Mouse (Mus musculus): ENCODE measurements around the gene Prr12.

The Prr12 gene

DNA sequence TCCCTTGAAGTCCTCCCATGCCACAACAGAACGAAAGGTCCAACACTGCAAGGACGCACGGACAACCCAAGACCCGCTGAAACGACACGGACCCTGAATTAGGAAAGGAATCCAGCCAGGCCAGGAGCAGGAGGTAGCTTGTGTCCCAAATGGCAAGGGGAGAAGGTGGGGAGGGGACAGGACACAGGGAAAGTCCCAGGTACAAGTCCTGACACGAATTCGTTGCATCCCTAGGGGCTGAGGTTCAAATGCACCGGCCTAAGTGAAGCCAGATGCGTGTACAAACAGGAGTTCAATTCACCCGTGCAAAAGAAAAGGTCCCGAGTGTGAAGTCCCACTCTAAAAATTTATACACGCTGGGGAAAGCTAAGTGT, 1.1 kb downstream of the Prr12 start:
- no peak for DNase-seq (ENCODE audit: low spot score in 2 of 2)

- DNase-seq (ENCODE audit: low spot score in 2 of 2) = peak; percentile 72 to 75
These were observed 1.6 kb downstream of the Prr12 start for GRCm38 (mm10) chr7:45050945-45051600.

- DNase-seq (ENCODE audit: low spot score in 2 of 2) = no peak
These were observed 3.6 kb downstream of the Prr12 start for GRCm38 (mm10) chr7:45048923-45049657.

GRCm38 (mm10) chr7:45048001-45048890, 4.4 kb downstream of the Prr12 start:
- no peak for DNase-seq (ENCODE audit: low spot score in 2 of 2)

- no peak for DNase-seq (ENCODE audit: low spot score in 2 of 2)
These were observed 5.2 kb downstream of the Prr12 start for GRCm38 (mm10) chr7:45047491-45047890.

DNA sequence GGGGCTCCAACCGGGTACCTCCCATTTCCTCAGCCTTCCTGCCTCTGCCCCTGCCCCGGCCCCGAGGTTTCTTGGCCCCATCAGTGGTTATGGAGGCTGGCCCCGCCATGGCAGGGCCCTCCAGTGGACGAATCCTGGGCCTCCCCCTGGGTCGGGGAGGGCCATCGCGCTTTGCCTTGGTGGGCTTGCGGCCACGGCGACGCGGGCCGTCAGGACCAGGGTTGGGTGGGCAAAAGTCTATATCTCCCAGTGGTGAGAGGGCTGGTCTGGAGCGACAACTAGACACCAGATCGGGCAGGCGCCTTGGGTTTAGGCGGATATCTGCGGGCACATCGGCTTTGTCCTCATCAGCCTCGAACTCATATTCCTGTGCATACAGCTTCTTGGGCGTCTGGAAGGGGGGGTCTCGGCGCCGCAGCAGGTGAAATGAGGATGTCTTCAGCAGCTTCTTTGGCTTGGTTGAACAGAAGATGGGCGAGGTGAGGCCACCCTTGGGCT, 5.8 kb downstream of the Prr12 start:
- no peak for DNase-seq (ENCODE audit: low spot score in 2 of 2)

DNA sequence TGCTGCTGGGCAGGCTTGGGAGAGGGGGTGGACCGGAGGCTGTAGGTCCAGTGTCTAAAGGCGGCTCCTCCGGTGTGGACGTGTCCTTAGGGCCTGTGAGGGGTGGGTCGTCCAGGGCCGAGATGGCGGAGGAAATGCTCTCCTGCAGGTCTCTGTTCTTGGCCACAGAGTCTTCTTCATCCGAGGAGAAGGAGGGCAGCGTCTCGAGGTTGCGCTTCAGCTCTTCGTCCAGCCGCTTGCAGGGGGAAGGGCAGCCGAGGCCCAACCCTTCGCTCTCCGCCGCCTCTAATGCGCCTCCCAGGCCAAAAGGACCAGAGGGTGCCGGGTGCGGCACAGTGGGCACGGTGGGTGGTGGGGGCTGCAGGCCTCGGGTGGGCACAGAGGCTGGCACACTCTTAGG, 6.9 kb downstream of the Prr12 start:
- no peak for DNase-seq (ENCODE audit: low spot score in 2 of 2)

DNA sequence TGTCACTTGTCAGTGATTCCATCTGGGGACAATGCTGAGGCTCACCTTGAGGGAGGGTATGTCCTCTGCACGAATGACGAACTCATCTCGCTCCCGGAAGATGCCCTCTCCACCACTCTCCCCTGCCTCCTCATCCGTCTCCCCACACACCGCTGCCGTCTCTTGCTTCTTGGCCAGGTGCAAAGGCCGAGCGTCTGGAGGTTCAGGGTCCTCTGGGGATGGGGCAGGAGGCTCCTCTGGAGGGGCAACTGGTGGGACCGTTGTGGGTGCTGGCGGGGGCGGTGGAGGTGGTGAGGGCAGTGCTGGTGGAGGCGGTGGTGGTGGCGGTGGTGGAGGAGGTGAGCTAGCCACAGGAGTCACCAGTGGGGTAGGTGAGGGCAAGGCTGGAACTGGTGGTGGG, 9.4 kb downstream of the Prr12 start:
- DNase-seq (ENCODE audit: low spot score in 2 of 2) = no peak

DNA sequence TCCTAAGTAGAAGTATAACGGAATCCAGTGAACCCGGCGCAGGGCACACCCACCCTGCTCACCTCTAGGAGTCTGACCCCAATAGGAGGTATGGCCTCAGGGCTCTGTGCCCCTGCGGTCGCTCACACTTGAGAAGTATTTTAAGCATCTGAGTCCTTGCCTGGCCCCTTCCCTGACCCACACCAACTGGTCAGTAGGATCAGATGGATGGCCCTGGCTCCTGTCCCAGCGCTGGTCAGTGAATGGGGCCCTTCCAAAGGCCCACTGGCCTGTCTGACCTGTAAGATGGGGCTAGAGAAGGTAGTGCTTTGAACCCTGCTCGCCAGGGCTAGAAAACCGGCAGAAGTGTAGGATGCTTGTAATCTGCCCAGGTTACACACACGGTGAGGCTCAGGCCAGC, 11.8 kb downstream of the Prr12 start:
- DNase-seq (ENCODE audit: low spot score in 2 of 2) = no peak

DNA sequence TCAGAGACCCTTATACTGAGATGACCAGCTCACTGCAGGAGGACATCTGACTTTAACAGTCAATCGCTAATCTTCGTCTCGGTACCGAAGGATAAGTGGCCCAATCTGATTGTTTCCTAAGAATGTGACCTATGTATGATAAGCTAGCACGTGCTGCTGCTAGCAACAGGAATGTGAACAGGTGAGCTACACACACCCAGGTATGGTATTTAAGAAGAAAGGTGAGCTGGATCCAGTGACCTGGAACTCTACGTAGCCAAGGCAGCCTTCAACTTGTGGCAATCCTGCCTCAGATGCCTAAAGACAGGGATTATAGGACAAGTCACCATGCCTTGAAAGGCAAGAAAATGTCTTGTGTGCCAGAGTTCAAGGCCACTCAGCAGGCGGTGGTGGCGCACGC, 14.3 kb downstream of the Prr12 start:
- DNase-seq (ENCODE audit: low spot score in 2 of 2) = no peak

- no peak for DNase-seq (ENCODE audit: low spot score in 2 of 2)
These were observed 14.8 kb downstream of the Prr12 start for GRCm38 (mm10) chr7:45037720-45038361.

DNA sequence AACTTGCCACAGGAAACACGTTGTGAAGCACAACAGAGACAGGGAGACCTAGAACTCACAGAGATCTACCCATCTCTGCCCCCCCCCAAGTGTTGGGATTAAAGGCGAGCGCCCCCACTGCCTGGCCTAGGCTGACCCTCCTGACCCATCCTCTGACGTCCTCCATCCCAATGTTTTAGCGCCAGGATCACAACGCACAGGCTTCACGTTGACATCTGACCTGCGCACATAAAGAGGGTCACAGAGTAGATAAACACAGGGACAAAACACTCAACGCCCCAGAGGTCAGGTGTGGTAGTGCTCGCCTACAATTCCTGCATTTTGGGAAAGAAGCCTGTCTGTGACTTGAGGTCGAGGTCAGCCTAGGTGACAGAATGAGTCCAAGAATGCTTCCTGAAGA, 16.0 kb downstream of the Prr12 start:
- no peak for DNase-seq (ENCODE audit: low spot score in 2 of 2)

- no peak for DNase-seq (ENCODE audit: low spot score in 2 of 2)
These were observed 17.1 kb downstream of the Prr12 start for GRCm38 (mm10) chr7:45035631-45036030.

DNA sequence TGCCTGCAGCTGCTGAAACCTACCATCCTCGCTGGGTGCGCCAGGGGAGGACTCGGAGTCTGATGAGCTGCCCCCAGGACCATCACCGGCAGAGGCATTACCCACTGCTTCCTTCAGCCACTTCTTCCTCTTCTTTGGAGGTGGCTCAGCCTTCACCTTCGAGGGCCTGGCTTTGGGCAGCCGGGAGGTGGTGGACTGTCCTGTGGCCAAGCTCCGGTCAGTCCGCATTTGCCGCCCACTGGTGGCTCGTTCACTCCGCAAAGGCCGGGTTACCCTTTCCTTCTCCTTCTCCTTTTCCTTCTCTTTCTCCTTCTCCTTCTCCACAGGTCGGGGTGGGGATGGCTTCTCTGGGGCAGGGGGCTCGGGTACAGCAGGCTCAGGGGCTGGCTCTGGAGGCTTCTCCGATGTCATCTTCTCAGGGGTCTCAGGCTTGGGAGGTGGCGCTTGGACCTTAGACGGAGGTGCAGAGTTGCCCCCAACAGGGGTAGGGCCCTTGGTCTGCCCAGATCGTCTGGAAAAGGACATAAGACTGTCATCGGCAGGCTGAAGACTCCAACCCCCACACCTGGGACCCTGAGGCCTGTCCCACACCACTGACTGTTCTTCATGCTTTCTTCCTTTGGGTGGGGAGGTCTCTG, 18.8 kb downstream of the Prr12 start:
- DNase-seq (ENCODE audit: low spot score in 2 of 2) = no peak

DNA sequence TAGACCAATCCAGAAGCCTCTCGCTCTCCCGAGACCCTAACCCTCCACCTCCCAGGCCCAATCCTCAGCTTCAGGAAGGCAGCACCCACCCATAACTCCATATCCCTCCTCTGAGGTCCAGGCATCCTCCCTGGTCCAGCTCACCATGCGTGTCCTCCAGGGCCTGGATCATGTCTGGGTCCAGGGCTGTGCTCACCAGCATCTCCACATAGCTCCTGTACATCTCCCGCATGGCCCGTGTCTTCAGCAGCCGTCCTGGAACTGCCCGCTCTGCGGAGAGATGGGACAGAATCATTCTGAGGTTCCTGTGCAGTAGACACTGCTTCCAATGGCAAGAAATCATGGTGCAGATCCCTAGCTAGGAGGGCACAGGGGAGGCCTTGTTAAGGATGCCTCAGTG, 21.8 kb downstream of the Prr12 start:
- no peak for DNase-seq (ENCODE audit: low spot score in 2 of 2)

DNA sequence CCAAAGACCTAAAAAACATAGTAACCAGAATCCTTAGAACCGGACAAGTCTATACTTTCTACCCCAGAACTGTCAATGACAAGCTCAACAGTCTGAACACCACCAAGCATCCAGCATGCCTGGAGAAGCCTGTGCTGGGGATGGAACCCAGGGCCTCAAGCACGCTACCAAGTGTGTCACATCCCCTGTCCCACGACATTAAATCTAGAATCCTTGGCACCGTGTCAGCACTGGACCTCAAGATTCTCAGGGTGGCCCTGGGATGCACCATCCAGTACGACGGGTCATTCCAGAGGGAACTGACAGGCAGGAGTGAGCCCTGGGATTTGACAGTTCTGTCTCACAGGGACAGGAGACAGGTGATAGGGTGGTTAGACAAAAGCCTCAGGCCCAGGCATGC, 22.7 kb downstream of the Prr12 start:
- no peak for DNase-seq (ENCODE audit: low spot score in 2 of 2)

GRCm38 (mm10) chr7:45028351-45028750, 24.3 kb downstream of the Prr12 start:
- DNase-seq (ENCODE audit: low spot score in 2 of 2) = no peak

DNA sequence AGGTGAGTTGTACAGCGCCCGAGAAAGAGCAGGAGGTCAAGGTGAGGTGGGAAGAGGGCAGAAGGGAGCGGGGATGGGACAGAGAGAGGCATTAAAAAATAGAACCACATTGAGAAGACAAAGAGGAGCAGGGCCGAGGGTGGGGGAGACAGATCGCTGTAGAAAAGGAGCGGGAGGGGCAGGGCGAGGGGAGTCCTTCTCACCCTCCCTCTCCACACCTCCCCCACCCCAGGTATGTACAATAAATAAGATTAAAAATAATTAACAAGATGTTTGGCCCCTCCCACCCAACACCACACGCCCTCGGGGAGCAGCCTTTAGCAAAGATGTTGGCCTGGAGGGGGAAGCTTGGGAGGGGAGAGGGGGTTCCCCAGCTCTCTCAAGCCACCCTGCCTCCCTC, 24.9 kb downstream of the Prr12 start:
- DNase-seq (ENCODE audit: low spot score in 2 of 2) = no peak

GRCm38 (mm10) chr7:45026256-45026655, 26.4 kb downstream of the Prr12 start:
- no peak for DNase-seq (ENCODE audit: low spot score in 2 of 2)

DNA sequence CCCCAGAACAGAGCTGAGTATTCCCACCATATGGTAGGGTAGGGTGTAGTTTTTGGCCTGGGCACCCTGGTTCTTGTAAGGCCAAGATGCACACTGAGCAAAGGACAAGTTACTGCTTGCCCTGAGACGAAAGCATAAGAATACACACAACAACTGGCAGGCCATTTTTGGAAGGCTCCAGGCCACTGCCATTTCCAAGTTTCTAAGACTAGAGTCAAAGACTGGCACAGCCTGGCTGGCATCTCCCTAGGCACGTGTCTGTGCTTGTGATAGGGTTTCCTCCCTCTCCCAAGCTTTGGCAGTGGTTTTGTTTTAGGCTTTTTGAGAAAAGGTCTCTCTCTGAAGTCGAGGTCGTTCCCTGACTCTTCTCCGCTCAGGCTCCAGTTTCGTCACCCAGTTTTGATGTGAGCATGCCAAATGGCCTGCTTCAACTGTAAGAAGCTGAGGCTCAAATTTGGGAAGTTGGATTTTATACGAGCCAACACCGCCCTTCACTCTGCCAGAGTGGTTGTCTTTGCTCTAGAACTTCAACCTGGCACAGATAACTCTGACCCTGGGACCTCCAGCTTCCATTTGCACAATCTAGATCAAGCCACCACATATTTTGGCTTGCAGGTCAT, 27.0 kb downstream of the Prr12 start:
- no peak for DNase-seq (ENCODE audit: low spot score in 2 of 2)

All from frontal cortex, postnatal 10 days (tissue).